Mouse (Mus musculus) c-Kit-positive CD71-negative TER-119-negative erythroid progenitor cells, embryonic 14.5 days (primary cell): ENCODE results near the gene Map3k4.
A peak's percentile ranks its signal among the peaks of the same experiment; 100 is the strongest.

ENCODE experiments used
- DNase-seq: peaks from one replicate; pipeline ENCODE4 v3.0.0-alpha.2; 2013; ENCODE audit warnings: low read depth

Gene Map3k4

GRCm38 (mm10) chr17:12224145-12224544 lies 94.5 kb downstream of the Map3k4 start:
- DNase-seq: no peak

GRCm38 (mm10) chr17:12223682-12224081 lies 94.9 kb downstream of the Map3k4 start:
- no peak for DNase-seq

DNA sequence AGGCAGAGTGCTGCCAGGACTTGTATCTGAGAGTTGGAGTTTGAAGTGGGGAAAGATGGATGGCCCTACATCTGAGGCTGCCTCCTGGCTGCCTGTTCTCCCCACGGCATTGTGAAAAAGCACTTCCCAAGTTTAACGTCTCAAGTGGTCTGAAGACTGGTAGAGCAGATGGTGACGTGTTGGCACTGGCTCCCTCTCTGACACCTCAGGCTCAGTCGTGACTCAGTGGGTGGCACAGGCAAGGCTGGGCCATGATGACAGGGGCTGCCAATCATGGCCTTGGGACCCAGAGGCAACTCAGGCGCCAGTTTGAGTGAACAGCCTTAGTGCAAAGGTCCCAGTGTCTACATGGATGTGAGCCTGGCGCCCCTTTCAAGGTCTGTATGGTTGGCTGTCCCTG lies 96.7 kb downstream of the Map3k4 start:
- DNase-seq: no peak

DNA sequence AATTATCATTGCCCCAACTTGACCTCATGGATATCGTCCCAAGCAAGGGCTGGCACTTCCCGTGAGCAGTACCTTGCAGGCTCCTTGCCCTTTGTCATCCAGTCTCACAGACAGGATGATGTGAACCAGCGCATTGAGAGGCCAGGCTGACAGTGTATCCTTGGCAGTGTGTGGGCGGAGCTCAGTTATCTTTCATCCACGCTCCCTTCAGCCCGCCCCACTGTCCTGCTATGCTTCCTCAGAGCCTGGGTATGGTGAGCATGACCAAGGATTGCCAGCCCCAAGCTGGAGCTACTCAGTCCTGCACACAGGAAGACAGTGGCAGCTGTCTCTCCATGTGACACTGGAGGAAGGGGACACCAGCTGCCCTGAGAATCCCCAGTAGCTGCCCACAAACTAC lies 102.4 kb downstream of the Map3k4 start:
- no peak for DNase-seq

DNA sequence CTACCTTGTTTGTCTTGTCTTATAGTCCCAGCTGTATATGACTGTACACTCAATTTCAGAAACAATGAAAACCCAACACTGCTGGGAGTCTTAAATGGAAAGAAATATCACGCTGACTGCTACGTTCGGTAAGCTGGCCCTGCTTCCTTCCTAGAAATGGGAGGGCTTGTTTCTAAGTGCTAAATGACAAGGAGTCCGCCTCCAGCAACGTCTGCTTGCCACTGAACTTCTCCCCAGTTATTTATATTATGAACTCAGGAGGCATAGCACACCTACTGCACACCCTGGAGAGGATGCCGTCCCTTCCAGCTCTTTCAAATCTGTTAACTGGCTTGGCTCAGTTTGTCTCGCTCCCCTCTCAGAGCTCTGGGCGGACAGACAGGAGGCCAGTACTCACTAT lies 105.2 kb downstream of the Map3k4 start:
- no peak for DNase-seq

DNA sequence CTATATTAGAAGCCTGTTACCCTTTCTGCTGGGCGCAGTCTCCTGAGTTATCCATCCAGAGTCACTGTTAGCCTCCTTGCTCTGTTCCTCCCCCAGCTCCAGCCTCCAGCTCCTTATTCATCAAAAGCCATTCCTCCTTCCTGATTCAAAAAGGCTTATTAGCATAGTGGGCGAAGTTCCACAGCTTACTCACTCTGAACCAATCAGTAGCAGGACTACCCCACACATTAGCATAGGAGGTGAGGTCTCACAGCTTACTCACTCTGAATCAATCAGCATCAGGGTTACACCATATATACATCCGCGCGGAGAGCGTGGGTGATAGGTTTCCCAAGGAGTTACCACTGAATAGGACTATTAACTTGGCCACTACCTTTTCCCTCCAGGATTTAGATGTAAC lies 106.3 kb downstream of the Map3k4 start:
- no peak for DNase-seq

GRCm38 (mm10) chr17:12211890-12212289 lies 106.7 kb downstream of the Map3k4 start:
- DNase-seq: no peak

DNA sequence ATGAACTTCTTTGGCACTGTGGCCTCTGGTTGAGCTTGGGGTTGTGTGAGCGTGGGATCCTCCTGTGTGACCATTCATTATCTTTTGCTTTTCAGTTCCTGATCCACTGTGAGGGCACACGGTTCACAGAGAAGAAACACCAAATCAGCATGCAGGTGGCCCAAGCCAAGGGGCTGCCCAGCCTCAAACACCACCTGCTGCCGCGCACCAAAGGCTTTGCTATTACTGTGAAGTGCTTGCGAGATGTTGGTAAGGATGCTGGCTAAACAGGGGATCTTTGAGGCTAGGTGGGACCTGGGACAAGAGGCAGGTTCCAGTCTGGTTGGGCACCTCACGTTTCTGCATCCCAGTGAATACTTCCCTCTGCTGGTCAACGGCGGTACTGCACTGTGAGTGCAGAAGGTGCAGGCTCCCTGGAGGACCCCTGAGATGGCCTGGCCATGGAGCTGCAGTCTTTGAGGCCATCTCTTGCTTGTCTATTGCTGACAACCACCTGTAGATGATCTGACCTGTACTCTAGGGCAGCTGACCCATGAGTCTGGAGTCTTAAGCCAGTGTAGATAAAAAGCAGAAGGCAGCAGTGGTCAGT lies 108.0 kb downstream of the Map3k4 start:
- DNase-seq: peak; percentile 79

GRCm38 (mm10) chr17:12209481-12209880 lies 109.1 kb downstream of the Map3k4 start:
- DNase-seq: no peak

DNA sequence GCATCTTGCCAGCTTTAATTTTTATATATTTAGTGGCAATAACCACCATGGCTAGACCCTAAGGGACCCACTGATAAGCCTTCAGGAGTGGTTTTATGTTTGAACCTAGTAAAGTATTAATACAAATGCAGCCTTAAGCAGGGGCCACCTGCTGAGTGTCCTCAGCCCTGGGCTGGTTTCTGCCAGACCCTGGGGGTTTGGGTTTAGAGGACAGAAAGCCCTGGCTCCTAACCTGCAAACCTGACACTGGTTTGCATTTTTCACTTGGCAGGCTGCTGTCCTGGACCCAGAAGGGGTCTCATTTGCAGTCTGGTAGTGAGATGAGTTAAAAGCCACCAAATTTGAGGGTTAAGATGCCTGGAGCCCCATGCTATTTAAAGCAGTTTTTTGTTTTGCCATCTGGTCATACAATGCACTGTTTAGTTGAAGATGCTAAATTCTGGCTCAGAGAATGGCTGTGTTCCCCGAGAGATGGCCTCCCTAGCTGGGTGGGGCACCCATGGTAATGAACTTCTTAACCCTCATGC lies 111.5 kb downstream of the Map3k4 start:
- no peak for DNase-seq

GRCm38 (mm10) chr17:12206248-12206647 lies 112.3 kb downstream of the Map3k4 start:
- no peak for DNase-seq

GRCm38 (mm10) chr17:12205694-12206075 lies 112.9 kb downstream of the Map3k4 start:
- peak; percentile 42 for DNase-seq

DNA sequence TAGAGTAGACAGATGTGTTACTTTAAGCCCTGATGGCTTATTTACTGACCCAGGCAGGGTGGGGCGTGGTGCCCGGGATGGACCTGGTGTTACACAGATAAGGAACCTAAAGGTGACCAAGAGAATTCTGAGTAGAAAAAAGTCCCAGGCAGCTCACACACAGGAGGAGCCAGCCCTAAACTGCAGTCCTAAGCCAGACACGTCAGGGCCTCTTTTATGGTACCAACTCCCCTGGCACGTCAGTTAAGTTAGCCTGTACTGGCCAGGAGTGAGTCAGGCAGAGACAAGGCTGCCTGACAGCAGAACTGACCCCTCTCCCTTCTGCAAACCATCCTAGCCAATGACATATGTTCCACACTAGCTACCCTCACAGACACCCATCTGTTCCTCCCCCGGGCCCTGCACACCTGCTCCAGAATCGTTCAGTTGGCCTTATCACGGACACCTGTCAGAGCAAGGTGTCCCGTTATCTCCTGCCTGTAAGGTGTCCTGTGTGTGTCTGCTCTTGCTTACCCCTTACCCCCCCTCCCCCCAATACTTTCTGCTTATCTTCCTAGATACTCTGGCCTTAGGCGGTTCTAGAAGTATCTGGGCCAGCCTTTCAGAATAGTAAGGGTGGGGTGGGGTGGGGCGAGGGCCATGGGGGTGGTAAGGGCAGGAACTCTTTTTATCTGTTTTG lies 113.4 kb downstream of the Map3k4 start:
- DNase-seq: no peak

- DNase-seq: no peak
Measured at GRCm38 (mm10) chr17:12204689-12205014, 113.9 kb downstream of the Map3k4 start.

- DNase-seq: no peak
Measured at GRCm38 (mm10) chr17:12204246-12204645, 114.3 kb downstream of the Map3k4 start.

DNA sequence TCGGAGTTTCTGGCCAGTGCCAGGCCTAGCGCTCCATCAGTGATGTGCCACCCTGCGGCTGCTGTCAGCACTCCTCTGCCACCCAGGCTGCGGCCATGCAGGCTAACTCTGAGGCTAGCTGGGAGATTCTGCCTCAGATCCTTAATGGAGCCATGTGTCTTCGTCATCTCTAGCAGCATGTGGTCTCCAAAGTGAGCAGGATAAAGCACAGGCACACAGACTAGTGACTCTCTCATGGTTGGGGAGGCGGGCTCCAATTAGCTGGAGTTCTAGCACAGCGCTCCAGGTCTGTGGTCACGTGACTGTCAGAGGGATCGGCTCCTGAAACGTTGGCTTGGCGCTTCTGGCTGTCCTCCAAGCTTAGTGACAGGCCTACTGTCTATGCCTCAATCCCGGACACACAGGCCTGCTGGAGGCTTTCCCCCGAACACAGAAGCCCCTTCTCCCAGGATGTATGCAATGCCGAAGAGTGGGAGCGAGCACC lies 115.1 kb downstream of the Map3k4 start:
- no peak for DNase-seq

DNA sequence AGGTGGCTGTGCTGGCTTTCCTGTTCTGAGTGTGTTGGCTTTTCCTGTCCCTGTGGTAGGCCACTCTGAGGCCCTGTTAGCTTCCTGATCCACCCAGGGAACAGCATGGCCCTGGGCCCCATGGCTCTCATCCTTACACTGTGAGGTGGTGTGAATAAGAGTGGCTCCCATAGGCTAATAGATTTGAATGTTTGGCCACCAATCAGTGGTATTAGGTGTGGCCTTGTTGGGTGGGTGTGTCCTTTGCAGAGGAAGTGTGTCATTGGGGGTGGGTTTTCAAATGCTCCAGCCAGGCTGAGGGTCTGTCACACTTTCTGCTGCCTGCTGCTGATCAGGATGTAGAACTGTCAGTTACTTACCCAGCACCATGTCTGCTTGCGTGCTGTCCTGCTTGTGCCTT lies 117.5 kb downstream of the Map3k4 start:
- DNase-seq: no peak

GRCm38 (mm10) chr17:12199933-12200332 lies 118.7 kb downstream of the Map3k4 start:
- DNase-seq: no peak

GRCm38 (mm10) chr17:12195604-12196003 lies 123.0 kb downstream of the Map3k4 start:
- no peak for DNase-seq

GRCm38 (mm10) chr17:12195137-12195536 lies 123.5 kb downstream of the Map3k4 start:
- DNase-seq: no peak

GRCm38 (mm10) chr17:12187782-12188181 lies 130.8 kb downstream of the Map3k4 start:
- no peak for DNase-seq

DNA sequence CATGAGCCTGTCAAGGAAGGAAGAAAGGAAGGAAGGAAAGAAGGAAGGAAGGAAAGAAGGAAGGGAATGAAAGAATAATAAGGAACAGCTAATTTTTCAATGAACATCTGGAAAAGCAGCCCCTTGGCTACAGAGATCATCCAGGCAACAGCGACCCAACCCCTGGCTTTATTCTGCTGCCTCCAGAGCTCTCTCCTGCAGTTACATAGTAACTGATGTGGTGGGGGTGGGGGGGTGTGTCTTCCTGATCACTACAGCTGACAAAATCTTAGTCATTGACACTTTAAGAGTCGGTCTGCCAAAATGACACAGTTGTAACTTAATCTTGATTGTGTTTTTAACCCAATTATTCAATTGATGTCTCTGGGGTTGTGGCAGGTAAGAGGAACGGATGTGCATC lies 132.3 kb downstream of the Map3k4 start:
- no peak for DNase-seq

DNA sequence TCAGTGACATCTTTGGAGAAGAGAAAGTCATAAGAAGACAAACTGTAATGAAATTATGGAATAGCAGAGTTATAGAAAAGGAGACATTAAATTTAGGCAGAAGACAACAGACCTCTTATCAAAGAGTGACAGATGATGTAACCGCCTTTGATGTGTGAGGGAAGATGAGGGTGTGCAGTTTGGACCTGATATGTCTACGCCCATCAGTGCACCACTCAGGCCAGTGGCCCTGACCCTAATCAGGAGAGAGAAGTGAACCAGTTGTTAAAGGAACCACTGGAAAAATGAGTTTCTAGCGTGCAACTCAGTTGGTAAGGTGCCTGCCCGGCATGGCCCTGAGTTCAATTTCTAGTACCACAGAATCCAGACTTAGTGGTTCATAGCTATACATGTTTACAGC lies 132.7 kb downstream of the Map3k4 start:
- no peak for DNase-seq

- no peak for DNase-seq
Measured at GRCm38 (mm10) chr17:12184283-12184682, 134.3 kb downstream of the Map3k4 start.
